37 mouse cellular contexts compared by ENCODE assay signal in genomic region chr7:103716398-103716797, GRCm38 (mm10). TPM values are rescaled to one million over a fixed set of nuclear protein-coding genes. Genes with fewer than 3 reads are reported as not detected.
"Had no signal": no experiment of that assay in that cellular context is flagged by ENCODE, and none has a peak within 500 bp of the region (broad histone marks: within the 10 kb centered on the region; RNA-seq: fewer than 3 reads in every experiment).

No protein-coding gene starts in this region.

RNA-seq across cellular contexts. Expression of gene Olfr243, which starts 1.9 kb away (rescaled TPM):
- total RNA-seq: gastrocnemius, adult 2 months; gastrocnemius, postnatal 10 days; gastrocnemius, postnatal 25 days; gastrocnemius, postnatal 4 days; granulocyte monocyte progenitor cell, adult 5-6 weeks; heart, adult 18-20 months; heart, adult 8-10 months; heart, postnatal 10 days; heart, postnatal 25 days; heart, postnatal 4 days; layer of hippocampus, postnatal 25 days; left cerebral cortex, adult 18-20 months; left cerebral cortex, adult 8-10 months; left cerebral cortex, postnatal 10 days; left cerebral cortex, postnatal 25 days; left cerebral cortex, postnatal 4 days; liver, adult 2 months had no signal
- polyA plus RNA-seq: heart, embryonic 10.5 days; heart, embryonic 12.5 days; heart, embryonic 14.5 days; heart, embryonic 16.5 days; hindbrain, embryonic 10.5 days; hindbrain, embryonic 12.5 days; hindbrain, embryonic 14.5 days; hindbrain, embryonic 16.5 days; inflammation-experienced regulatory T-cells, adult 6 months; intestine, embryonic 15.5 days; kidney, adult 2 months; kidney, embryonic 15.5 days; kidney, postnatal 0 days; large intestine, adult 2 months; limb, embryonic 11.5 days; limb, embryonic 13.5 days; limb, embryonic 15.5 days; liver, adult 2 months; liver, embryonic 12.5 days; liver, embryonic 14.5 days; liver, embryonic 16.5 days had no signal

RNA-seq across cellular contexts. Expression of gene Olfr628, which starts 13.8 kb away (rescaled TPM):
- total RNA-seq: gastrocnemius, adult 2 months; gastrocnemius, postnatal 10 days; gastrocnemius, postnatal 25 days; gastrocnemius, postnatal 4 days; granulocyte monocyte progenitor cell, adult 5-6 weeks; heart, adult 18-20 months; heart, adult 8-10 months; heart, postnatal 10 days; heart, postnatal 25 days; heart, postnatal 4 days; layer of hippocampus, postnatal 25 days; left cerebral cortex, adult 18-20 months; left cerebral cortex, adult 8-10 months; left cerebral cortex, postnatal 10 days; left cerebral cortex, postnatal 25 days; left cerebral cortex, postnatal 4 days; liver, adult 2 months had no signal
- polyA plus RNA-seq: heart, embryonic 10.5 days; heart, embryonic 12.5 days; heart, embryonic 14.5 days; heart, embryonic 16.5 days; hindbrain, embryonic 10.5 days; hindbrain, embryonic 12.5 days; hindbrain, embryonic 14.5 days; hindbrain, embryonic 16.5 days; inflammation-experienced regulatory T-cells, adult 6 months; intestine, embryonic 15.5 days; kidney, adult 2 months; kidney, embryonic 15.5 days; kidney, postnatal 0 days; large intestine, adult 2 months; limb, embryonic 11.5 days; limb, embryonic 13.5 days; limb, embryonic 15.5 days; liver, adult 2 months; liver, embryonic 12.5 days; liver, embryonic 14.5 days; liver, embryonic 16.5 days had no signal

RNA-seq across cellular contexts. Expression of gene Olfr629, which starts 28.3 kb away (rescaled TPM):
- total RNA-seq: gastrocnemius, adult 2 months; gastrocnemius, postnatal 10 days; gastrocnemius, postnatal 25 days; gastrocnemius, postnatal 4 days; granulocyte monocyte progenitor cell, adult 5-6 weeks; heart, adult 18-20 months; heart, adult 8-10 months; heart, postnatal 10 days; heart, postnatal 25 days; heart, postnatal 4 days; layer of hippocampus, postnatal 25 days; left cerebral cortex, adult 18-20 months; left cerebral cortex, adult 8-10 months; left cerebral cortex, postnatal 10 days; left cerebral cortex, postnatal 25 days; left cerebral cortex, postnatal 4 days; liver, adult 2 months had no signal
- polyA plus RNA-seq: heart, embryonic 10.5 days; heart, embryonic 12.5 days; heart, embryonic 14.5 days; heart, embryonic 16.5 days; hindbrain, embryonic 10.5 days; hindbrain, embryonic 12.5 days; hindbrain, embryonic 14.5 days; hindbrain, embryonic 16.5 days; inflammation-experienced regulatory T-cells, adult 6 months; intestine, embryonic 15.5 days; kidney, adult 2 months; kidney, embryonic 15.5 days; kidney, postnatal 0 days; large intestine, adult 2 months; limb, embryonic 11.5 days; limb, embryonic 13.5 days; limb, embryonic 15.5 days; liver, adult 2 months; liver, embryonic 16.5 days had no signal

RNA-seq across cellular contexts. Expression of gene Olfr625-ps1, which starts 33.9 kb away (rescaled TPM):
- total RNA-seq: gastrocnemius, adult 2 months; gastrocnemius, postnatal 10 days; gastrocnemius, postnatal 25 days; gastrocnemius, postnatal 4 days; granulocyte monocyte progenitor cell, adult 5-6 weeks; heart, adult 18-20 months; heart, adult 8-10 months; heart, postnatal 10 days; heart, postnatal 25 days; heart, postnatal 4 days; layer of hippocampus, postnatal 25 days; left cerebral cortex, adult 18-20 months; left cerebral cortex, adult 8-10 months; left cerebral cortex, postnatal 10 days; left cerebral cortex, postnatal 25 days; left cerebral cortex, postnatal 4 days; liver, adult 2 months had no signal
- polyA plus RNA-seq: heart, embryonic 10.5 days; heart, embryonic 12.5 days; heart, embryonic 14.5 days; heart, embryonic 16.5 days; hindbrain, embryonic 10.5 days; hindbrain, embryonic 12.5 days; hindbrain, embryonic 14.5 days; hindbrain, embryonic 16.5 days; inflammation-experienced regulatory T-cells, adult 6 months; intestine, embryonic 15.5 days; kidney, adult 2 months; kidney, embryonic 15.5 days; kidney, postnatal 0 days; large intestine, adult 2 months; limb, embryonic 11.5 days; limb, embryonic 13.5 days; limb, embryonic 15.5 days; liver, adult 2 months; liver, embryonic 12.5 days; liver, embryonic 14.5 days; liver, embryonic 16.5 days had no signal

RNA-seq across cellular contexts. Expression of gene Olfr630, which starts 40.7 kb away (rescaled TPM):
- total RNA-seq: gastrocnemius, adult 2 months; gastrocnemius, postnatal 10 days; gastrocnemius, postnatal 25 days; gastrocnemius, postnatal 4 days; granulocyte monocyte progenitor cell, adult 5-6 weeks; heart, adult 18-20 months; heart, adult 8-10 months; heart, postnatal 10 days; heart, postnatal 25 days; heart, postnatal 4 days; layer of hippocampus, postnatal 25 days; left cerebral cortex, adult 18-20 months; left cerebral cortex, adult 8-10 months; left cerebral cortex, postnatal 10 days; left cerebral cortex, postnatal 25 days; left cerebral cortex, postnatal 4 days; liver, adult 2 months had no signal
- polyA plus RNA-seq: heart, embryonic 10.5 days; heart, embryonic 12.5 days; heart, embryonic 14.5 days; heart, embryonic 16.5 days; hindbrain, embryonic 10.5 days; hindbrain, embryonic 12.5 days; hindbrain, embryonic 14.5 days; hindbrain, embryonic 16.5 days; inflammation-experienced regulatory T-cells, adult 6 months; intestine, embryonic 15.5 days; kidney, adult 2 months; kidney, embryonic 15.5 days; kidney, postnatal 0 days; large intestine, adult 2 months; limb, embryonic 11.5 days; limb, embryonic 13.5 days; limb, embryonic 15.5 days; liver, adult 2 months; liver, embryonic 12.5 days; liver, embryonic 16.5 days had no signal
